Mouse (Mus musculus): Measurements from ENCODE around the gene Kank1.

GRCm38 (mm10) chr19:25407185-25407886, 170.6 kb downstream of the Kank1 start:
- no peak for TF ChIP-seq CTCF (IDR thresholded peaks at IDR 0.05; ENCODE audit: insufficient read depth, low read depth, low read length)
- TF ChIP-seq POLR2A (IDR thresholded peaks at IDR 0.05; ENCODE audit: insufficient read depth, low read depth, low read length) = no peak

Measured in olfactory bulb, adult 2 months (tissue).